In genomic region chr17:64826843-64827242, GRCm38 (mm10) we compare ENCODE assay signal across 26 mouse cellular contexts. TPM values are rescaled to one million over a fixed set of nuclear protein-coding genes. Genes with fewer than 3 reads are reported as not detected.
DNase-seq lines count a peak whose midpoint lies in the region; ATAC-seq lines count a peak whose summit lies in the region.
"Had no signal": no experiment of that assay in that cellular context is flagged by ENCODE, and none has a peak within 500 bp of the region (broad histone marks: within the 10 kb centered on the region; RNA-seq: fewer than 3 reads in every experiment).

No protein-coding gene starts in this region.

- no peak for DNase-seq in midbrain, embryonic 14.5 days
- peak; percentile 58 for DNase-seq in CD4-positive, CD25-positive, alpha-beta regulatory T cell, adult 2 months (ENCODE audit: low read depth, low spot score)
- no peak for DNase-seq in urinary bladder, postnatal 36 days (ENCODE audit: low spot score in 2 of 2)
- DNase-seq: adrenal gland, adult 2 months; adrenal gland, postnatal 36 days; cerebellum, adult 8-10 months; cerebellum, postnatal 14 days; embryo, embryonic 11 days; gastrocnemius, adult 2 months; gastrocnemius, postnatal 25 days had no signal

- no peak overlapping the region for H3K4me3 ChIP-seq in midbrain, embryonic 15.5 days
- H3K4me3 ChIP-seq in midbrain, embryonic 14.5 days (replicated peaks; ENCODE audit: low read depth, low read length), result no peak overlapping the region
- H3K4me3 ChIP-seq: embryonic facial prominence, embryonic 15.5 days; erythroblast, embryonic 14.5 days; forebrain, embryonic 10.5 days; gastrocnemius, adult 2 months; heart, embryonic 12.5 days; hindbrain, embryonic 10.5 days had no signal

- H3K4me2 ChIP-seq in midbrain, embryonic 15.5 days, result no peak overlapping the region
- no peak overlapping the region for H3K4me2 ChIP-seq in midbrain, embryonic 14.5 days (ENCODE audit: low read length)
- H3K4me2 ChIP-seq: embryonic facial prominence, embryonic 15.5 days; heart, embryonic 12.5 days; hindbrain, embryonic 14.5 days had no signal

- H3K9me3 ChIP-seq in midbrain, embryonic 15.5 days, result no peaks in the 10 kb centered on the region
- no peaks in the 10 kb centered on the region for H3K9me3 ChIP-seq in midbrain, embryonic 14.5 days (ENCODE audit: control insufficient read depth, low read length)
- H3K9me3 ChIP-seq: embryonic facial prominence, embryonic 15.5 days; forebrain, embryonic 10.5 days; heart, embryonic 12.5 days; hindbrain, embryonic 10.5 days had no signal

- WGBS in midbrain, embryonic 15.5 days, result 52% methylated on average over 4 of the region's 4 CpGs
- whole genome bisulfite sequencing in midbrain, embryonic 14.5 days, result 48% methylated on average over 4 of the region's 4 CpGs

- no peaks in the 10 kb centered on the region; the same call in 1 of the 2 replicates for H3K4me1 ChIP-seq in midbrain, embryonic 15.5 days
- H3K4me1 ChIP-seq in midbrain, embryonic 14.5 days (ENCODE audit: control insufficient read depth, insufficient read depth, low read length), result no peaks in the 10 kb centered on the region
- H3K4me1 ChIP-seq: embryonic facial prominence, embryonic 15.5 days; forebrain, embryonic 10.5 days; heart, embryonic 12.5 days; hindbrain, embryonic 10.5 days had no signal

- H3K27me3 ChIP-seq in midbrain, embryonic 15.5 days (replicated peaks), result no peaks in the 10 kb centered on the region
- no peaks in the 10 kb centered on the region for H3K27me3 ChIP-seq in midbrain, embryonic 14.5 days (ENCODE audit: control insufficient read depth, insufficient read depth, low read length)
- H3K27me3 ChIP-seq: embryonic facial prominence, embryonic 15.5 days had no signal

- no peaks in the 10 kb centered on the region for H3K36me3 ChIP-seq in midbrain, embryonic 15.5 days (replicated peaks)
- no peaks in the 10 kb centered on the region for H3K36me3 ChIP-seq in midbrain, embryonic 14.5 days (ENCODE audit: control insufficient read depth, insufficient read depth, low read length)
- H3K36me3 ChIP-seq: embryonic facial prominence, embryonic 15.5 days; forebrain, embryonic 10.5 days; heart, embryonic 12.5 days; hindbrain, embryonic 10.5 days had no signal

- ATAC-seq in midbrain, embryonic 15.5 days (replicated peaks), result no peak
- ATAC-seq in midbrain, embryonic 14.5 days (ENCODE audit: low FRiP score, low TSS enrichment), result no peak
- peak; percentile 86 for ATAC-seq in activated CD4-positive, CD25-positive, alpha-beta regulatory T cell, adult 4 months
- no peak for ATAC-seq in granulocyte monocyte progenitor cell, adult 5-6 weeks (replicated peaks; ENCODE audit: poor library complexity, severe bottlenecking)
- ATAC-seq: forebrain, embryonic 14.5 days had no signal

- no peak overlapping the region for H3K9ac ChIP-seq in midbrain, embryonic 15.5 days
- H3K9ac ChIP-seq in midbrain, embryonic 14.5 days (replicated peaks; ENCODE audit: low read length), result no peak overlapping the region
- H3K9ac ChIP-seq: embryonic facial prominence, embryonic 15.5 days; heart, embryonic 12.5 days; hindbrain, embryonic 14.5 days had no signal

- H3K27ac ChIP-seq in midbrain, embryonic 15.5 days, result 0 out of 2 replicates have a peak overlapping the region, but pooled peaks have one; percentile 26
- H3K27ac ChIP-seq in midbrain, embryonic 14.5 days (replicated peaks; ENCODE audit: low read depth, low read length), result no peak overlapping the region
- H3K27ac ChIP-seq: embryonic facial prominence, embryonic 15.5 days; forebrain, embryonic 10.5 days; gastrocnemius, adult 2 months; hindbrain, embryonic 10.5 days; hindbrain, embryonic 14.5 days had no signal

RNA-seq across cellular contexts. Expression of gene 4930583I09Rik, which starts 9.0 kb away (rescaled TPM):
- polyA plus RNA-seq in midbrain, embryonic 15.5 days (2015; fragmentation: Nextera tagmentation; extraction: Ambion mirVana), result not detected in 2 replicates
- polyA plus RNA-seq in midbrain, embryonic 14.5 days (2014; fragmentation: Nextera tagmentation; extraction: Ambion mirVana), result not detected in 2 replicates
- polyA plus RNA-seq in activated CD4-positive, CD25-positive, alpha-beta regulatory T cell, adult 4 months (2017; shearing (Covaris generic)), result not detected
- not detected in 2 replicates for total RNA-seq in granulocyte monocyte progenitor cell, adult 5-6 weeks (2014; fragmentation: Nextera tagmentation)
- total RNA-seq in granulocyte monocyte progenitor cell, adult 5-6 weeks (2017), result not detected in 2 replicates
- total RNA-seq: adrenal gland, adult 2 months; adrenal gland, postnatal 36 days; common myeloid progenitor, adult 5-6 weeks; gastrocnemius, adult 2 months; gastrocnemius, postnatal 25 days; heart, adult 8-10 months; heart, postnatal 25 days; MEL had no signal
- polyA plus RNA-seq: adrenal gland, adult 2 months; embryonic facial prominence, embryonic 11.5 days; embryonic facial prominence, embryonic 15.5 days; erythroblast, embryonic 14.5 days; forebrain, embryonic 10.5 days; forebrain, embryonic 14.5 days; heart, embryonic 12.5 days; heart, embryonic 16.5 days; hindbrain, embryonic 10.5 days; hindbrain, embryonic 14.5 days had no signal
